Mouse (Mus musculus) stomach, embryonic 14.5 days (tissue): ENCODE results near the gene Vps16. TPM values are rescaled to one million over a fixed set of nuclear protein-coding genes. Genes with fewer than 3 reads are reported as not detected.

Experiments
- ATAC-seq: fragments of 200-750 bp; cut with Nextera tagmentation; 2 replicates; pipeline ENCODE4 v1.8.0; 2017; ENCODE audit warnings: low read depth, moderate TSS enrichment; ENCODE audit not compliant: insufficient number of reproducible peaks, insufficient read depth, low FRiP score
- H3K27ac ChIP-seq: fragments of 300-500 bp; sonication (generic); 2 replicates; pipeline ENCODE4 v1.5.1; 2014; ENCODE audit warnings: mild to moderate bottlenecking, low read length, moderate library complexity, mixed read lengths
- H3K27me3 ChIP-seq: fragments of 300-500 bp; sonication (generic); 2 replicates; pipeline ENCODE4 v1.6.1; 2014; ENCODE audit warnings: low read length, control low read depth, mixed read lengths; ENCODE audit not compliant: control insufficient read depth, insufficient read depth
- H3K36me3 ChIP-seq: fragments of 300-500 bp; sonication (generic); 2 replicates; pipeline ENCODE4 v1.6.1; 2014; ENCODE audit warnings: mild to moderate bottlenecking, control low read depth, low read length, moderate library complexity, mixed read lengths; ENCODE audit not compliant: control insufficient read depth, insufficient read depth
- H3K4me1 ChIP-seq: fragments of 300-500 bp; sonication (generic); 2 replicates; pipeline ENCODE4 v1.6.1; 2014; ENCODE audit warnings: low read length, control low read depth, mixed read lengths; ENCODE audit not compliant: control insufficient read depth, insufficient read depth
- H3K4me2 ChIP-seq: fragments of 300-500 bp; sonication (generic); replicated peaks from 2 replicates; pipeline ENCODE4 v1.6.1; 2014; ENCODE audit warnings: low read depth, low read length, control low read depth
- H3K4me3 ChIP-seq: fragments of 300-500 bp; sonication (generic); 2 replicates; pipeline ENCODE4 v1.5.1; 2014; ENCODE audit warnings: low read depth, low read length, control low read depth
- H3K9ac ChIP-seq: fragments of 300-500 bp; sonication (generic); replicated peaks from 2 replicates; pipeline ENCODE4 v1.6.1; 2014; ENCODE audit warnings: low read depth, mild to moderate bottlenecking, control low read depth, low read length, moderate library complexity, mixed read lengths
- H3K9me3 ChIP-seq: fragments of 300-500 bp; sonication (generic); 2 replicates; pipeline ENCODE4 v1.6.1; 2016; ENCODE audit warnings: low read depth, low read length, control low read depth; ENCODE audit not compliant: control insufficient read depth
- WGBS: fragments of 180-500 bp; shearing (Covaris S2); extraction: QIAGEN DNeasy Blood & Tissue Kit; methylation state at CpG from one replicate; pipeline ENCODE4 v1.1.7; 2014; 5-methylcytosine and 5-hydroxymethylcytosine counted together
- polyA plus RNA-seq: library from polyadenylated mRNA; unstranded; fragments of >200 nt; fragmentation: Nextera tagmentation; extraction: Ambion mirVana; gene quantifications from 2 replicates; pipeline ENCODE4 v1.2.1, GENCODE M21; 2014

The Vps16 gene
- polyA plus RNA-seq, 1 experiment from 2014 or later: 71.3 TPM

GRCm38 (mm10) chr2:130476666-130477297 lies 52.6 kb downstream of the Vps16 start:
- Histone ChIP-seq H3K9me3 (no peaks in the 10 kb centered on the region), H3K4me2 (no peak overlapping the region), H3K4me3 (no peak overlapping the region), H3K27ac (no peak overlapping the region), H3K36me3 (no peaks in the 10 kb centered on the region), H3K4me1 (no peaks in the 10 kb centered on the region), H3K9ac (no peak overlapping the region), H3K27me3 (no peaks in the 10 kb centered on the region)
- 78% methylated on average over 6 of the region's 6 CpGs for WGBS
- no peak for ATAC-seq

DNA sequence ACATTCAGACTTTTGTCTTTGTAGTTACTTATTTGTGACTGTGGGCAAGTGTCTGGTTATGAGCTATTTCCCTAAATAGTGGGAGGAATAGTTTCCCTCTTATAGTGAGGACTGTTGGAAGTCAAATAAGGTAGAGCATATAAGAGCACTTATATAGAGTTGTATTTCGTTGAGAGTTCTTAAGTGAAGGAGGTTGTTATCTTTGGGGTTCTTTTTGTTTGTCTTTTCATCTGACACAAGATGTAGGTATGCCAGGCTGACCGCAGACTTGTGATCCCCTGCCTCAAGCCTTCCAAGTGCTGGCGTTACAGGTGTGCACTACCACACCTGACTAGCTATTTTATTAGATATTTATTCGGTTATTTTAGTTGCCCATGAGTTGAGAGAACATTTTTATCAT lies 58.0 kb downstream of the Vps16 start:
- no peak for ATAC-seq
- H3K4me1 ChIP-seq: no peaks in the 10 kb centered on the region
- WGBS: 80% methylated on average over 4 of the region's 4 CpGs

DNA sequence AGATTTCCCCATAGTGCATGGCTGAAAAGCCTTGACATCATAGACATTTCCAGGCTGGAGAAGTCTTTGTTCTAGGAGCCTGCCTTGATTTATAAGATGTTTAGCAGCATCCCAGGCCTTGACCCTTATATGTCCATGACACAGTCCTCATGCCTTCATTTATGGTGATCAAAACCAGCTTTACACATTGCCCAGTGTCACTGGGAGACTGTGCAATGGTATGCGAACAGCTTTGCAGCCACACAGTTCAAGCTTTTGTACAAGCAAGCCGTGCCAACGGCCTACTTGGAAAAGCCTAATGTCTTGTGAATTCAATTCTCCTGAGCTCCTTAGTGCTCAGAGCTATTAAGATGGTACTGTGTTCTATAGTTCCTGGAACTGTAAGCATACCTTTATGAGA lies 58.6 kb downstream of the Vps16 start:
- ATAC-seq: no peak
- Histone ChIP-seq H3K4me3 (no peak overlapping the region), H3K27me3 (no peaks in the 10 kb centered on the region), H3K9ac (no peak overlapping the region), H3K4me2 (no peak overlapping the region), H3K27ac (no peak overlapping the region), H3K36me3 (no peaks in the 10 kb centered on the region), H3K9me3 (no peaks in the 10 kb centered on the region), H3K4me1 (no peaks in the 10 kb centered on the region)
- 75% methylated on average over 3 of the region's 3 CpGs for WGBS

More for the DNA sequence above, 58.0 kb downstream of the Vps16 start:
- no peaks in the 10 kb centered on the region for H3K27me3 ChIP-seq
- no peak overlapping the region for H3K4me2 ChIP-seq
- H3K9me3 ChIP-seq: no peaks in the 10 kb centered on the region
- H3K27ac ChIP-seq: no peak overlapping the region
- no peaks in the 10 kb centered on the region for H3K36me3 ChIP-seq
- no peak overlapping the region for H3K9ac ChIP-seq
- no peak overlapping the region for H3K4me3 ChIP-seq

GRCm38 (mm10) chr2:130484206-130484605 lies 60.1 kb downstream of the Vps16 start:
- Histone ChIP-seq H3K4me3 (no peak overlapping the region), H3K36me3 (no peaks in the 10 kb centered on the region), H3K9me3 (no peaks in the 10 kb centered on the region), H3K4me1 (no peaks in the 10 kb centered on the region), H3K4me2 (no peak overlapping the region), H3K27me3 (no peaks in the 10 kb centered on the region), H3K9ac (no peak overlapping the region), H3K27ac (no peak overlapping the region)
- ATAC-seq: no peak
- 82% methylated on average over 1 of the region's 1 CpGs for WGBS

GRCm38 (mm10) chr2:130488002-130488401 lies 63.9 kb downstream of the Vps16 start:
- no peaks in the 10 kb centered on the region for H3K9me3 ChIP-seq
- WGBS: 87% methylated on average over 2 of the region's 2 CpGs

GRCm38 (mm10) chr2:130488600-130488999 lies 64.5 kb downstream of the Vps16 start:
- H3K4me1 ChIP-seq: no peaks in the 10 kb centered on the region
- no peak for ATAC-seq
- H3K36me3 ChIP-seq: no peaks in the 10 kb centered on the region
- H3K4me2 ChIP-seq: no peak overlapping the region
- H3K9me3 ChIP-seq: no peaks in the 10 kb centered on the region
- H3K27me3 ChIP-seq: no peaks in the 10 kb centered on the region
- 92% methylated on average over 4 of the region's 4 CpGs for WGBS
- H3K4me3 ChIP-seq: no peak overlapping the region
- no peak overlapping the region for H3K9ac ChIP-seq
- H3K27ac ChIP-seq: no peak overlapping the region

More at GRCm38 (mm10) chr2:130488002-130488401, 63.9 kb downstream of the Vps16 start:
- Histone ChIP-seq H3K36me3 (no peaks in the 10 kb centered on the region), H3K4me1 (no peaks in the 10 kb centered on the region), H3K27me3 (no peaks in the 10 kb centered on the region), H3K4me3 (no peak overlapping the region), H3K9ac (no peak overlapping the region), H3K27ac (no peak overlapping the region), H3K4me2 (no peak overlapping the region)
- no peak for ATAC-seq

DNA sequence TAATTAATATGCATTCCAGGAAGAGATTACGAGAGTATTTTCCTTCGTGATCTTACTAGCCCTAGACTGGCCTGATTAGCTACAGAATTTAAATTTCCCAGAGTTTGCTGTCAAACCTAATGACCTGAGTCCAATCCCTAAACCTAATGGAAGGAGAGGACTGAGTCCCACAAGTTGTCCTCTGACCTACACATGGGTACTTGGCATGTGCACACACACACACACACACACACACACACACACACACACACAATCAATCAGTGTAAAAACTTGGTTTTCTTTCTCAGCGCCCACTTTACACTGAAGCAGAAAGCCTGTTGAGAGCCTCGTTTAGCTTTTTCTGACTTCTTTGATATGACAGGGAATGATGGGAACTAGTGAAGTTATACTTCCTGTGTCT lies 67.0 kb downstream of the Vps16 start:
- Histone ChIP-seq H3K27ac (no peak overlapping the region), H3K9me3 (no peaks in the 10 kb centered on the region), H3K9ac (no peak overlapping the region), H3K4me2 (no peak overlapping the region), H3K36me3 (no peaks in the 10 kb centered on the region), H3K4me1 (no peaks in the 10 kb centered on the region), H3K27me3 (no peaks in the 10 kb centered on the region), H3K4me3 (no peak overlapping the region)
- ATAC-seq: no peak
- 66% methylated on average over 4 of the region's 4 CpGs for WGBS

DNA sequence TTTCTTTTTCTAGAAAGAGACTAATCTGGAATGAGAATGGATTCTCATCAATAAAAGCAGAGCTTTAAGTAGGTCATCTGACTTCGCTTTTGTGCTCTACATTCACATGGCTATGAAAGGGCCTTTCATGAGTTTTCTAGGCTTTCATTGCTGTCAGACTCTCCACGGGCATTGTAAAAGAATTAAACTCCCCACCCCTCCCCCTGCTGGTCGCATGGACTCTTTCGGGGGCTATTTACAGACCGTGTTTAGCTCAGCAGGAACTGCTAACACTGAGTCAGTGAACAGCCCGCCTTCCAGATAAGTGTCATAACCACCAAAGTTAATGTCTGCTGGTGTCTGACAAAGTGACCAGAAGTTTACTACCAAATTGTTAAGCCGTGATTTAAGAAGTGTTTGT lies 67.4 kb downstream of the Vps16 start:
- Histone ChIP-seq H3K36me3 (no peaks in the 10 kb centered on the region), H3K4me2 (no peak overlapping the region), H3K4me3 (no peak overlapping the region), H3K4me1 (no peaks in the 10 kb centered on the region), H3K9ac (no peak overlapping the region), H3K27me3 (no peaks in the 10 kb centered on the region), H3K27ac (no peak overlapping the region), H3K9me3 (no peaks in the 10 kb centered on the region)
- WGBS: 42% methylated on average over 7 of the region's 7 CpGs
- no peak for ATAC-seq
